Mouse (Mus musculus) hematopoietic stem cell, adult 5-6 weeks (primary cell): ENCODE data around the gene Nfya. TPM values are rescaled to one million over a fixed set of nuclear protein-coding genes. Genes with fewer than 3 reads are reported as not detected.

Experiments
- ATAC-seq, 2 experiments: fragments of 125-278 bp in 1 of 2; replicated peaks in 1 of 2; 2 replicates each; pipeline ENCODE4 v1.8.0; 2016 to 2017; ENCODE audit warnings: inconsistent platforms in 2 of 2, mild to moderate bottlenecking in 2 of 2, moderate number of reproducible peaks in 2 of 2, low read depth in 1 of 2, moderate TSS enrichment in 1 of 2; ENCODE audit not compliant: low FRiP score in 2 of 2, poor library complexity in 2 of 2, severe bottlenecking in 2 of 2, insufficient read depth in 1 of 2, low TSS enrichment in 1 of 2
- total RNA-seq: library from RNA; stranded (forward); fragments of 172-1452, 232-1000 nt; gene quantifications from 2 replicates; pipeline ENCODE4 v1.2.3, GENCODE M21; 2017

Gene Nfya
- total RNA-seq, 1 experiment from 2014 or later: 47.1 TPM

GRCm38 (mm10) chr17:48408526-48409291, 997 bp downstream of the Nfya start:
- ATAC-seq: peak; percentile 39 to 59

DNA sequence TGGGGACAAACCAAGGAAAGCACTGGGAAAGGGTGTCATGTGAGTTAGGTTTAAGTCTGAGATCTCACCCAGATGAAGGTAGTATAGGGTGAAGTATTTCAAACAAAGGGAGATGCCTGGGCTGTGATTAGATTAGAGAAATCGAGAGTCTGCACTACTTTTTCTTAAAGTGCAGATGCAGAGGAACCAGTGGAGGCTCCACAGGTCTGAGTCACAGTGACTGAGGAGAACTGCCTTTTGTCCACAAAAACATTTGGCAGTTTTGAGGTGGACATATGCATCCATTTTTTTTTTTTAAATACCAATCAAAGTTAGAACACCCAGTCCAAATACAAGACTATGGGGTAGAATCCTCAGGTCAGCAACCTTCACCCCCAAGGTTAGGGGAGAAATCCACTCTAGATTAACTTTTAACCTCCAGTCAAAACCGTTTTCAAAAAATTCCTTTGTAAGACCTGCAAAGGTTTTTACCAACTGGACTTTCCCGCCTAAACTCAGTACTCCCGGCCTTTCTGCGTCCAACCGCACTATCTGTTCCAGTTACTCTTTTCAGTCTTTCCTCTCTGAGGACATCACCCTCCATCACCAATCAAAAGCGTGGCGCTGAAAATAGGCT, 1.7 kb downstream of the Nfya start:
- no peak for ATAC-seq

DNA sequence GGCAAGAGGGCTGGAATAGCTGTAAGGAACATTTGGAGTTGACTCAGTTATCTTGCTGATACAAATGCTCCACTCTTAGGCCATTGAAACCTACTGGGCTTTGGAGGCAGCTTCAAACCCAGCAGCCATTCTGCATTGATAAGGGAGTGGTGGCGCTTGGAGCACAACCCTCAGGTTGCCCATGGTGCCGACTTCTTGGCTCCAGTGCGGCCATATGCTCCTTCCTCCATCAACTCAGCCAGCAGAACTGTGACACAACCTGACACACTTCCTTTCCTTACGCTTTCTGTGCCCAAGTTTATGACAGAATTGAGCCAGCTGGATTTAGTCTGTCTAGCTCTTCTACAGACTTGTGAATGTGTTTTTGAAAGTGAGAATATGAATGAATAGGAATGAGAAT, 2.6 kb downstream of the Nfya start:
- ATAC-seq: no peak

- no peak for ATAC-seq
Measured at GRCm38 (mm10) chr17:48404706-48405105, 5.0 kb downstream of the Nfya start.

DNA sequence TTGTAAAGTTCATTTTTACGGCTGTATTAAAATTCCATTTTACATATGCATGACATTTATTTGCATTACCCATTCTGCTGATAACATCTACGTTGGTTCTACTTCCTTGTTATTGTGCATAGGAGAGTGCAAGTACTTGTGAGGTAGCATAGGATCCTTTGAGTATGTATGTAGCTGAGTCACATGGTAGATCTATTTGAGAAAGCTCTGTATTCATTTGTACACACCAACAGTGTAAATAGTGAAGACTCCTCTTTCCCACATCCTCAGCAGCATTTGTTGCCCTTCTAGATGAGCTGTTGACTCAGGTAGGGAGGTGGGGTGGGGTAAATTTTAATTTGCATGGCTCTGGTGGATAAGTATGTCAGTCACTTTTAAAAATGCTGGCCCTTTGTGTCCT, 5.9 kb downstream of the Nfya start:
- ATAC-seq: no peak

DNA sequence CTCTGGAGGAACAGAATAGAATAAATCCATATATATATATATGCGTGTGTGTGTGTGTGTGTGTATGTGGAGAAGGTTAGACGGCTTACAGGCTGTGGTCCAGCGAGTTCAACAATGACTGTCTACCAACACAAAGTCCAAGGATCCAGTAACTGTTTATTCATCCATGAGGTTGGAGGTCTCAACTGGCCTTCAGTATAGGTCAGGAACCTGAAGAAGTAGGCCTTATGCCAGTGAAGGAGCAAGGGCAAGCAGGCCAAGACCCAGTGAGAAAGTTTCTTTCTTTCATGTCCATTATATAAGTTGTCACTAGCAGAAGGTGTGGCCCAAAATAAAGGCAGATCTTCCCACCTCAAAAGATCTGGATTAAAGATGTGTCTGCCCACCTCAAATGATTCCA, 7.0 kb downstream of the Nfya start:
- no peak for ATAC-seq

GRCm38 (mm10) chr17:48401710-48402109, 8.0 kb downstream of the Nfya start:
- no peak for ATAC-seq

DNA sequence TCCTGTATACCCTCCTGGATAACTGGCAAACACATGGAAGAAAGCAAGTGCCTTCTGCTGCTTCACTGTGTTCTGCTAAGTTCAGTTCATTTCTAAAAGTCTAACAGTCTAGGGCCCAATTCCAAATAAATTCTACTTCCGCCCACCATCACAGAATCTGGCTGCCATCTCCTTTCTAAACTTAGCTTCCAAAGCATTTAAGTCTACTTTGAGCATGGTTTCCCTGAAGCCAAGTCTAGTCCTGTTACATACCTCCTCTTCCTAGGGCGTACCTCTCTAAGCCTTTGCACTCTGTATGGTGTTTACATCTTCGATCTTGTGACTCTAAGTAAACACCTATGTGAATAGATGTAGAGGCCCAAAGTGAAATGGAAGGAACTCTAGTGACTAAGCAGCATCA, 17.1 kb downstream of the Nfya start:
- ATAC-seq: no peak

DNA sequence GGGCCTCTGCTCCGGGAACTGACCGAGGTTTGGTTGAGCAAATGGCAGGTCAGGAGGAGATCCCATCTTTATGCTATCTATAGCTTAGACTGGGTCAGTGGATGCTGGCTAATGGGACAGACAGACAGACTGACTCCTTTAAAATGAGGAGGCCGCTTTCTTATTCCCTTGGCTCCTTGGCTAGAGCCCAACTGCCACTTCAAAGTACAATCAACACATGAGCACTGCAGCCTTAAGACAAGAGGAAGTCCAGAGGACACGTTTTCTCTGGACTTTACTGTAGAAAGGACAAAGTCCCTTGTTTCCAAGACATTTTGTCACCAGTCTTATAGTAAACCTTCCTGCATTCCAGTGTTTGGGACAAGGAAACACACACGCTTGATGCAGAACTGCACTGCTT, 18.3 kb downstream of the Nfya start:
- no peak for ATAC-seq

DNA sequence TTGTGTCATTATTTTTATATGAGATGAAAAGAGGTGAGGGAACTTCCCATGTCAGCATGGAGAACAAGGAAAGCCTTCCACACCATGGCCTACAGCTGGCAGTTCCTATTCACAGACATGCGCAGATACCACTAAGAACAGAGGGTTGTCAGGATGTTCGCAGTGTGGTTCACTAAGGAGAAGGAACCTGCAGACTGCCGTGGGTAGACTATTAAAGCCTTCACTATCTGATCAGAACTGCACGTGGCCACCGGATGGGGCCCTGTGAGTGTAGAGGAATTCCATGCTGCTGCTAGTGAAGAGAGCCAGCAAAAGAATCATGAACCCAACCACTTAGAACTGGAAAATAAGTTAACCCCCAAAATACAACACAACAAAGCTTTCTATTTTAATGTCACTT, 20.3 kb downstream of the Nfya start:
- no peak for ATAC-seq

GRCm38 (mm10) chr17:48388666-48389065, 21.0 kb downstream of the Nfya start:
- ATAC-seq: no peak

GRCm38 (mm10) chr17:48385786-48386461, 23.8 kb downstream of the Nfya start:
- ATAC-seq: 0 out of 4 replicates have a peak, but pooled peaks have one; percentile 27 to 57

GRCm38 (mm10) chr17:48379050-48379449, 30.7 kb downstream of the Nfya start:
- no peak for ATAC-seq

- no peak for ATAC-seq
Measured at GRCm38 (mm10) chr17:48376102-48376501, 33.6 kb downstream of the Nfya start.

- ATAC-seq: no peak
Measured at GRCm38 (mm10) chr17:48372987-48373386, 36.7 kb downstream of the Nfya start.

- no peak for ATAC-seq
Measured at GRCm38 (mm10) chr17:48371621-48372020, 38.1 kb downstream of the Nfya start.

- ATAC-seq: no peak
Measured at GRCm38 (mm10) chr17:48366806-48367205, 42.9 kb downstream of the Nfya start.

GRCm38 (mm10) chr17:48365511-48366155, 44.1 kb downstream of the Nfya start:
- no peak for ATAC-seq
